Mouse (Mus musculus) heart, embryonic 10.5 days (tissue): ENCODE results near the gene Rap1a. TPM values are rescaled to one million over a fixed set of nuclear protein-coding genes. Genes with fewer than 3 reads are reported as not detected.
A peak's percentile ranks its signal among the peaks of the same experiment; 100 is the strongest.
"Not testable (repeated sequence)": the region's sequence is repeated elsewhere in the genome, so short reads cannot be mapped to it uniquely, and the experiment has no call there.

Experiments used
- DNase-seq: peaks from one replicate; pipeline ENCODE4 v3.0.0-alpha.2; 2017; ENCODE audit warnings: low spot score
- H3K27ac ChIP-seq: fragments of 300-500 bp; sonication (generic); 2 replicates; pipeline ENCODE4 v1.5.1; 2016; ENCODE audit warnings: mild to moderate bottlenecking
- H3K27me3 ChIP-seq: fragments of 300-500 bp; sonication (generic); 2 replicates; pipeline ENCODE4 v1.6.1; 2016; ENCODE audit warnings: mild to moderate bottlenecking; ENCODE audit not compliant: poor library complexity, insufficient read depth, severe bottlenecking
- H3K36me3 ChIP-seq: fragments of 300-500 bp; sonication (generic); 2 replicates; pipeline ENCODE4 v1.6.1; 2016; ENCODE audit warnings: mild to moderate bottlenecking, moderate library complexity
- H3K4me1 ChIP-seq: fragments of 300-500 bp; sonication (generic); 2 replicates; pipeline ENCODE4 v1.6.1; 2016; ENCODE audit warnings: mild to moderate bottlenecking
- H3K4me3 ChIP-seq: fragments of 300-500 bp; sonication (generic); 2 replicates; pipeline ENCODE4 v1.5.1; 2016; ENCODE audit warnings: mild to moderate bottlenecking, moderate library complexity
- H3K9me3 ChIP-seq: fragments of 300-500 bp; sonication (generic); 2 replicates; pipeline ENCODE4 v1.6.1; 2016; ENCODE audit warnings: mild to moderate bottlenecking, moderate library complexity
- WGBS: fragments of 180-500 bp; shearing (Covaris S2); methylation state at CpG from one replicate; pipeline ENCODE4 v1.1.7; 2016; 5-methylcytosine and 5-hydroxymethylcytosine counted together
- polyA plus RNA-seq: library from polyadenylated mRNA; unstranded; fragments of >200 nt; fragmentation: Nextera tagmentation; extraction: Ambion mirVana; gene quantifications from 2 replicates; pipeline ENCODE4 v1.2.1, GENCODE M21; 2016

Gene Rap1a
- polyA plus RNA-seq, 1 experiment from 2014 or later: 95.3 TPM

GRCm38 (mm10) chr3:105704031-105705008 lies 96.8 kb downstream of the Rap1a start, which contains the start of gene Inka2:
Gene Inka2, plus strand, starts transcription at chr3:105704599.
- Histone ChIP-seq H3K9me3 (no peaks in the 10 kb centered on the region), H3K36me3 (no peaks in the 10 kb centered on the region), H3K4me3 (peak within 1 kb of the TSS; percentile 81), H3K4me1 (peaks cover 91% of the 10 kb centered on the region), H3K27ac (peak within 1 kb of the TSS; percentile 86), H3K27me3 (peaks cover 32% of the 10 kb centered on the region)
- 4% methylated on average over 39 of the region's 43 CpGs for WGBS
- DNase-seq: peak; percentile 93

GRCm38 (mm10) chr3:105703571-105703970 lies 97.6 kb downstream of the Rap1a start:
- H3K36me3 ChIP-seq: no peaks in the 10 kb centered on the region
- peaks cover 32% of the 10 kb centered on the region for H3K27me3 ChIP-seq
- H3K27ac ChIP-seq: peak overlapping the region; percentile 67; the same call in 1 of the 2 replicates
- H3K9me3 ChIP-seq: no peaks in the 10 kb centered on the region
- no peak for DNase-seq
- 51% methylated on average over 6 of the region's 6 CpGs for WGBS
- no peak overlapping the region for H3K4me3 ChIP-seq
- H3K4me1 ChIP-seq: peaks cover 91% of the 10 kb centered on the region

- 23% methylated on average over 5 of the region's 5 CpGs for WGBS
- peaks cover 26% of the 10 kb centered on the region for H3K27me3 ChIP-seq
- DNase-seq: peak; percentile 78
- no peaks in the 10 kb centered on the region for H3K36me3 ChIP-seq
- H3K4me3 ChIP-seq: peak overlapping the region; percentile 29; the same call in 1 of the 2 replicates
- no peaks in the 10 kb centered on the region for H3K9me3 ChIP-seq
- H3K4me1 ChIP-seq: peaks cover 85% of the 10 kb centered on the region
- H3K27ac ChIP-seq: peak overlapping the region; percentile 69
Observed at GRCm38 (mm10) chr3:105701399-105701798, 99.7 kb downstream of the Rap1a start.

- peaks cover 86% of the 10 kb centered on the region for H3K4me1 ChIP-seq
Observed at GRCm38 (mm10) chr3:105700786-105701185, 100.3 kb downstream of the Rap1a start.

GRCm38 (mm10) chr3:105699241-105699933 lies 101.7 kb downstream of the Rap1a start:
- peak; percentile 78 for DNase-seq
- WGBS: 30% methylated on average over 3 of the region's 3 CpGs
- Histone ChIP-seq H3K27me3 (peaks cover 25% of the 10 kb centered on the region), H3K9me3 (no peaks in the 10 kb centered on the region), H3K36me3 (no peaks in the 10 kb centered on the region), H3K27ac (peak overlapping the region; percentile 64), H3K4me1 (peaks cover 86% of the 10 kb centered on the region), H3K4me3 (no peak overlapping the region)

More at GRCm38 (mm10) chr3:105700786-105701185, 100.3 kb downstream of the Rap1a start:
- DNase-seq: peak; percentile 38
- H3K9me3 ChIP-seq, H3K36me3 ChIP-seq: not testable (repeated sequence)
- peak overlapping the region; percentile 29; the same call in 1 of the 2 replicates for H3K4me3 ChIP-seq
- peaks cover 23% of the 10 kb centered on the region for H3K27me3 ChIP-seq
- H3K27ac ChIP-seq: peak overlapping the region; percentile 69
- WGBS: 39% methylated on average over 1 of the region's 1 CpGs

- H3K4me3 ChIP-seq: no peak overlapping the region
- H3K27ac ChIP-seq: 0 out of 2 replicates have a peak overlapping the region, but pooled peaks have one; percentile 29
- H3K27me3 ChIP-seq: peaks cover 24% of the 10 kb centered on the region
- DNase-seq: peak; percentile 54
- H3K9me3 ChIP-seq: no peaks in the 10 kb centered on the region
- H3K4me1 ChIP-seq: peaks cover 87% of the 10 kb centered on the region
- whole genome bisulfite sequencing: 50% methylated on average over 1 of the region's 1 CpGs
- H3K36me3 ChIP-seq: no peaks in the 10 kb centered on the region
Observed at GRCm38 (mm10) chr3:105698311-105698710, 102.8 kb downstream of the Rap1a start.

GRCm38 (mm10) chr3:105697148-105697441 lies 104.0 kb downstream of the Rap1a start:
- peaks cover 16% of the 10 kb centered on the region for H3K27me3 ChIP-seq
- peak overlapping the region; percentile 92 for H3K27ac ChIP-seq
- no peaks in the 10 kb centered on the region for H3K9me3 ChIP-seq
- H3K4me3 ChIP-seq: no peak overlapping the region
- peaks cover 82% of the 10 kb centered on the region for H3K4me1 ChIP-seq
- no peak for DNase-seq
- H3K36me3 ChIP-seq: no peaks in the 10 kb centered on the region
- WGBS: 59% methylated on average over 5 of the region's 5 CpGs

- Histone ChIP-seq H3K4me3 (peak overlapping the region; percentile 39; the same call in 1 of the 2 replicates), H3K27me3 (peaks cover 16% of the 10 kb centered on the region), H3K9me3 (no peaks in the 10 kb centered on the region), H3K4me1 (peaks cover 77% of the 10 kb centered on the region), H3K27ac (peak overlapping the region; percentile 92), H3K36me3 (no peaks in the 10 kb centered on the region)
- DNase-seq: peak; percentile 75
- 62% methylated on average over 17 of the region's 17 CpGs for WGBS
Observed at GRCm38 (mm10) chr3:105696387-105697147, 104.6 kb downstream of the Rap1a start.

GRCm38 (mm10) chr3:105695476-105696386 lies 105.4 kb downstream of the Rap1a start:
- H3K27ac ChIP-seq: peak overlapping the region; percentile 92
- peaks cover 69% of the 10 kb centered on the region for H3K4me1 ChIP-seq
- H3K4me3 ChIP-seq: peak overlapping the region; percentile 39

GRCm38 (mm10) chr3:105693327-105694080 lies 107.6 kb downstream of the Rap1a start:
- no peak overlapping the region for H3K4me3 ChIP-seq
- peaks cover 16% of the 10 kb centered on the region for H3K27me3 ChIP-seq
- no peaks in the 10 kb centered on the region for H3K36me3 ChIP-seq
- 0 out of 2 replicates have a peak overlapping the region, but pooled peaks have one; percentile 10 for H3K27ac ChIP-seq
- no peak for DNase-seq
- H3K4me1 ChIP-seq: peaks cover 47% of the 10 kb centered on the region
- no peaks in the 10 kb centered on the region for H3K9me3 ChIP-seq
- 57% methylated on average over 14 of the region's 14 CpGs for WGBS

More at GRCm38 (mm10) chr3:105695476-105696386, 105.4 kb downstream of the Rap1a start:
- DNase-seq: peak; percentile 87
- 26% methylated on average over 20 of the region's 20 CpGs for WGBS
- peaks cover 16% of the 10 kb centered on the region for H3K27me3 ChIP-seq
- no peaks in the 10 kb centered on the region for H3K9me3 ChIP-seq
- no peaks in the 10 kb centered on the region for H3K36me3 ChIP-seq

- H3K27ac ChIP-seq: no peak overlapping the region; the same call in 1 of the 2 replicates
- peak; percentile 3 for DNase-seq
- 0 out of 2 replicates have a peak, but pooled peaks cover 2% of the 10 kb centered on the region for H3K27me3 ChIP-seq
Observed at GRCm38 (mm10) chr3:105688536-105688935, 112.6 kb downstream of the Rap1a start.

More at GRCm38 (mm10) chr3:105688536-105688935, 112.6 kb downstream of the Rap1a start:
- Histone ChIP-seq H3K9me3 (no peaks in the 10 kb centered on the region), H3K36me3 (peaks cover 10% of the 10 kb centered on the region; the same call in 1 of the 2 replicates), H3K4me3 (no peak overlapping the region), H3K4me1 (peaks cover 14% of the 10 kb centered on the region)
- WGBS: 84% methylated on average over 2 of the region's 2 CpGs
